Mouse (Mus musculus) heart, postnatal 25 days (tissue): ENCODE measurements around the gene Crat. TPM values are rescaled to one million over a fixed set of nuclear protein-coding genes. Genes with fewer than 3 reads are reported as not detected.
"Not testable (repeated sequence)": the region's sequence is repeated elsewhere in the genome, so short reads cannot be mapped to it uniquely, and the experiment has no call there.

Source experiments
- DNase-seq: peaks from one replicate; pipeline ENCODE4 v3.0.0; 2022; ENCODE audit warnings: low spot score
- intact Hi-C: fragments of 180-260 bp; cut with DNase I; formaldehyde crosslinking; loops from one replicate; pipeline ENCODE4 v1.15.1; 2025
- total RNA-seq, 2 experiments: library from RNA; stranded (reverse); gene quantifications; 2 replicates each; pipeline ENCODE4 v1.2.3; 2021

Gene Crat
- total RNA-seq, 2 experiments from 2014 or later, result 433 to 486 TPM

DNA sequence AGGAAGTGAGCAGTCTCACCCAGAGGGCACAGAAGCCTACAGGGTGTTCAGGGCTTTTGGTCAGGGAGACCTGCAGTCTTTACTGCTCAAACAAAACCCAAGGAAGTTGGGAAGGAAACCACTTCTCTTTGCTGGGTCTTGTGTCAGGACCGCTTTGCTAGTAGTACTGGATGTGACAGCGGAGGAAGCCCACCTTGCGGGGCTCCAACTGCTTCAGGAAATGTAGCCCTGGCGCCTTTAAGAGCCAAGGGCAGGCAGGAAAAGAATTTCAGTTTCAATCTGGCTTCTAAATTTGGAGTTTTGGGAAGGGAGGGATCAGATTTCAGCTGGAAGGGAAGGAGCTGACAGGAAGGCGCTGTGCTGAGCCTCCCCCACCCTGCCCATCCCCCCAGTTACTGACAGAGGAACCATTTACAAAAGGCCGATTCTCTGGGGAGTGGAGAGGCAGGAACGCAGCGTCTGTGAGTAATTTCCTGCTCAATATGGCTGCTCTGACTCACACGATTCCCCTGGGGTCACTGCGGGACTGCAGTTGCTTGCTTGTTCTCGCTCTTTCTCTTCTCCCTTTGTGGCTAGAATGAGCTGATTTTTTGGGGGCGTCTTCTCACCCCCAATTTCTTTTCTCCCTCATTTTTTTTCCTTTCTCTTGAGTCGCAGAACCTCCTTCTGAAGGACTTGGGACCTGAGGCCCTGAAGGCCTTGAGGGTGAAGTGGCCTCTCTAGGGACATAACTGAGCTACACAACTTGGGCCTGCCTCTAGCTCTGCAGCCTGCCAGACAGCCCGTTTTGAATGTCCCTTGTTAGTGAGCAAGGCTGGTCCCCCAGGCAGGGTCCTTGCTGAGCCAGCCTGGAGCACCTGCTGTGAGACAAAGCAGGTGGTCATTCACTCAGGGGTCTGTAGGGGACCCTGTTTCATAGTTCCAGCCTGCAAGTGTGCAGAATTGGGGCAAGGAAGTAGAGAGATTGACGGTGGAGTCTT is 26.2 kb upstream of the Crat start:
- peak; percentile 85 for DNase-seq
- intact Hi-C loops, result loop anchor here (1.0 kb wide), 1 partner anchor 28 kb away; no protein-coding TSS in a partner anchor

DNA sequence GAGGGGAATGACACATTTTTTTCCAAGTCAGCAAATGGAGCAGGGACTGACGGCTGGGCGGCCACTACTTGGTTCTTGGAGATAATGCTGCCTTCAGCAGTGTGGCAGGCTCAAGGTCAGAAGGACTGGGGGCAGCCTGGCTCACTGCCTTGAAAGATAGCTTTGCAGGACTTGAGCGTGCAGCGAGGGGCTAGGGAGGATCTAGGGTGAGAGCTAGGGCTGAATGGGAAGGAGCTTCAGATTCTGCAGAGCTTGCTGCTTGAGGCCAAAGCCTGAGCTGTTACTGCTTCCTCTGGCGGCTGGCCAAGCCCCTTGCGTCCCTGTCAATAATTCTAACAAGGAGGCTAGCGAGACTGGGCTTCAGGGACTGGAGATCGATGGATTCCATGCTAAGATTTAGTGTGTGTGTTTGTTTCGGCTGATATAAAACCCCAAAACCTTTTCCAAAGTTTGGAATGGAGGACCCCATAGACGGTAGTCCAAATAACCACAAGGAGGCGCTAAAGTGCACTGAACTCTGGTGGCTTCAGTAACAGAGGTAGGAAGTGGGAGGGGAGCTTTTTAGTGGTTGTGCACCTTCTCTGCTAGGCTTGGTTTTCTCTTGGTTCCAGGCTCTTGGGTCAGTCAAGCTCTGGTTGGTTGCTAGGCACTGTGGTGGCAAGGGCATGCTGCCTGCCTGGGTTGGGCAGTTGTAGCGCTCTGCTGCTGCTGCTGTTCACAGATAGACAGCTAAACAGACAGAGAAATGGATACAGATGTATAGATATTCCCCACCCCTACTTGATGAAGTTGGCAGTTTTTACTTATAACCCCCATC is 25.3 kb upstream of the Crat start:
- intact Hi-C loops, result loop anchor here (1.0 kb wide), 1 partner anchor 29 kb away; no protein-coding TSS in a partner anchor
- peak; percentile 58 for DNase-seq

DNA sequence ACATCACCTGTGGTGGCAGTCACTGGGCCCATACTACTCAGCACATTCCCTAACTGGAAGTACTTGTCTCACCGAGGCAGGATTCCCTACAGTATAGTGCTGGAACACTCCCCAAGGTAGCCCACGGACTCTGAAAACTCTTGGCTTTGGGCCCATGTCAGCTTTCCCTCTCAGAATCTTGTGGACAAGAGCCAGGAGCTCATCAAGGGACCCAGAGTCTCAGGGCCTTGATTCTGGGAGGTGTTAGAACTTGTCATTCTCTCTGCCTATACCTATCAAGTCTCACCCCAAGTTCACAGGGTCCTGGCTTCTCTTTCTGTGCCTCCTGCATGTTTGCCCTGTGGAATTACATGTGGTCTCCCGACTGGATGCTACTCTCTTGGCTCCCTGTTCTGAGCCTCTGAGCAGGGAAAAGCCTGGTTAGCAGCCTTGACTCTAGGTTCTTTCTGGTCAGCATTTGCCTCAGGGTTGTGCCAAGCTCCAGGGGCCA is 24.6 kb upstream of the Crat start:
- intact Hi-C loops, result no loop called here
- no peak for DNase-seq

DNA sequence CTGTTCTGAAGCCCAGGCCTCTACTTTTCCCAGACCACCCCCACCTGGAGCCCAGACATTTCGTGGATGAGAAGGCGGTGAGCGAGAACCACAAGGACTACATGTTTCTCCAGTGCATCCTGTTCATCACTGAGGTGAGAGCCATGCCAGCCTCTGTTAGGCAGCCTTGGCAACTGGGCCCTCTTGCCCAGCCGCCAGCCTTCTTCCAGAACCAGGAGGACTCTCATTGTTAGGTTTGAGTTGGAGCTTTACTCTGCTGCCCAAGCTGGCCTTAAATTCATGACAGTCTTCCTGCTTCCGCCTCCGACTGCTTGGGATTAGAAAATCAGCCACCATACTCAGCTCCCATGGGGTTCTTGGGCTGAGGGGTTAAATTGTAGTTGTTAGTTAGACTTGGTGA is 24.0 kb upstream of the Crat start:
- intact Hi-C loops, result loop anchor here (5.0 kb wide), 1 partner anchor 338 kb away; no protein-coding TSS in a partner anchor

DNA sequence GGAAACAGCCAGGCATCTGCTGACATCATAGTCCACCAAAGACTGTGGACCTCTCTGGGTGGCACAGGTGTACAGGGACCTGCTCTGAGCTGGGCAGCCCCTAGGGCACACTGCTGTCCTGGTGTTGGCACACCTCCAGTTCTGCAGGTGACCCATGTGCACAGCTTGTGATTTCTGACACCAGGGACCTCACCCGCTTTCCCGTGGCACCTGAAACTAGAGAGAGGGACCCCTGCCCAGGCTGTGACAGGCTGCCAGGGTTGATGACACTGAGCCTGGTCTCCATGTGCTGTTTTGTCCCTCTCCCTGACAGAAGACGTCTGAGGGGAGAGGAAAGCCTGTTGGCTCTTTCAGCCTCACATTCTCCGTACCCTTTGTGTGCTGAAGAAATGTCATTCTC is 22.2 kb upstream of the Crat start:
- no peak for DNase-seq
- intact Hi-C loops, result loop anchor here (2.0 to 5.0 kb wide), 2 partner anchors 175 to 340 kb away; no protein-coding TSS in a partner anchor

More for the DNA sequence above, 24.0 kb upstream of the Crat start:
- no peak for DNase-seq

DNA sequence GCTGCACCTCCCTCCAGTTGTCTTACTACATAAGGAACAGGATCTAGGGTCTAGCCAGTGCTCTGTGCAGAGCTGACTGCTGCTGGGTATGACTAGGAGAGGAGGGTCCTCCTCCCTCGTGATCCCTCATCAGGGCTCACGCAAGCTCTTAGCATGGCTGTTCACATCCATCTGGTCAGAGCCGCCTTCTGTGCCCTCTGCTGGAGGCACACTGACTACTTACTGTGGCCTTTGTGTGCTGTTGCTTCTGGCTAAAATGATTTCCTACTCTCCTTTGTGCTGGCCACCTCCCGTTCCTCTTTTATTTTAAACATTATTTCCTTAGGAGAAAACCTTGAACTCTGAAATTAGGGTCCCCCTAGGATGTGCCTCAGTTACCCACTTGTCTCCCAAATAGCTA is 21.2 kb upstream of the Crat start:
- DNase-seq, result no peak
- intact Hi-C loops, result loop anchor here (2.0 to 5.0 kb wide), 2 partner anchors 176 to 340 kb away; no protein-coding TSS in a partner anchor

DNA sequence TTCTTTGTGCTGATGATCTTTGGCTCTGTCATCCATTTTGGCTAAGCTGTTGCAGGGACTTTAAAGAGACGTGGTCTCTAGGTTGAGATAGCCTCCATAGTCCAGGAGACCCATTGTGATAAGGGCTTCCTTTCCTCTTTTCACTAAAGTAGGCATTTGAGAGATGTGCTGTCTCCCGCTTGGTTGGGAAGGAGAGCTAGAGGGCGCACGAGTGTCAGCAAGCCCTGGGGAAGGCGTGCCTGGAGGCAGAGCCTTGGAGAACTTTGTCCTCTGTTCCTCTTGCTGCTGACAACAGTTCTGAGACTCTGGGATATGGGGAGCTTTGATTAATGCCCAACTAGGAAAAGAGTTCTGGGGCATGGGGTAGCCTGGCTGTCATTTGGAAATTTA is 20.5 kb upstream of the Crat start:
- intact Hi-C loops, result loop anchor here (2.0 to 5.0 kb wide), 2 partner anchors 177 to 341 kb away; no protein-coding TSS in a partner anchor
- no peak for DNase-seq

DNA sequence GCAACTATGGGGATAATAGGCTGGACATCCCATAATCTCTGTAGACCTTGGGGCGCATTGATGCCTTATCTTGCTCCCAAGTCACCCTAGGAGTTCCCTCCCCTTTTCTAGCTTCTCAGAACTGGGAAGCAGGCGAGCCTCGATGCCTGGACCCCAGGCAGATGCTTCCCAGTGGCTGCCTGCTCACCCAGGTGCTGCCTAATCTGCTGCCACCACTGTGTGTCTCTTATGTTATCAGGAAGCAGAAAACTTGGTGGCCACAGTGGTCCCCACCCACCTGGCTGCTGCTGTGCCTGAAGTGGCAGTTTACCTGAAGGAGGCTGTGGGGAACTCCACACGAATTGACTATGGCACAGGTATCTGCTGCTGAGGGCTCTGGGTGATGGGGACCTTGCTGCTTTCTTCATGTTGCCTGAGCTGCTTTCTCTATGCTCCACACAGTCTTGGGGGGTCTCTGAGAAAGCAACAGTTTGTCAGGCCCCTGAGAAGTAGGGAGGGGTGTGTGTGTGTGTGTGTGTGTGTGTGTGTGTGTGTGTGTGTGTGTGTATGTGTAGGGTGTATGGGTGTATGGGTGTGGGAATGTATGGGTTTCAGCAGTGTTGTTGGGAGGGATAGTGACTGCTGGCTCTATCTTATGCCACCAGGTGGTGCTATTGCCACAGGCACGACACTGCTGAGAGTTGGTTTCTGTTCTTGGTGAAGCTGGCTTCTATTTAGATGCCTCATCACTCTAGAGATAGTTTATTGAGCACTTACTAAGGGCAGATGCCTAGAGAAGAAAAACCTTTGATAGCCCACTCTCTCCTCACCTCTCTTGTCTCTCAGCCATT is 19.9 kb upstream of the Crat start:
- DNase-seq, result peak; percentile 40
- intact Hi-C loops, result loop anchor here (2.0 to 5.0 kb wide), 4 partner anchors 177 to 499 kb away; no protein-coding TSS in a partner anchor

DNA sequence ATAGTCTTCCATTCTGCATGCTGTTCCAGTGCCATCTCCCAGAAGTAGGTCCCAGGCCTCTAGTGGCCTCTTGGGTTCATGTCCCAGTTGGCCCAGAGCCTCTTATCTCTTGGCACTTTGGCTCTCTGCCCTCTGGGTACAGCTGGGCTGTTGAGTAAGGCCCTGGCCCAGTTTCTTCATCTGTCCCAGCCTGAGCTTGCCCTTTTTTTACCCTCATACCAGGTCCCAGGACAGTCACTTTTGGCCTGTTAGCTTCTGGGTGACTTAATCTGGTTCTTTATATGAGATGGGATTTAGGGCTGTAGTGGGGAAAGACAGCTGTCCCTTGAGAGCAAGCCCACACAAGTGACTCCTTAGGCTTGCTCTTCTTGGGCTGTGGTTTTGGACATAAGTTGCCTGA is 13.5 kb upstream of the Crat start:
- intact Hi-C loops, result no loop called here
- no peak for DNase-seq

DNA sequence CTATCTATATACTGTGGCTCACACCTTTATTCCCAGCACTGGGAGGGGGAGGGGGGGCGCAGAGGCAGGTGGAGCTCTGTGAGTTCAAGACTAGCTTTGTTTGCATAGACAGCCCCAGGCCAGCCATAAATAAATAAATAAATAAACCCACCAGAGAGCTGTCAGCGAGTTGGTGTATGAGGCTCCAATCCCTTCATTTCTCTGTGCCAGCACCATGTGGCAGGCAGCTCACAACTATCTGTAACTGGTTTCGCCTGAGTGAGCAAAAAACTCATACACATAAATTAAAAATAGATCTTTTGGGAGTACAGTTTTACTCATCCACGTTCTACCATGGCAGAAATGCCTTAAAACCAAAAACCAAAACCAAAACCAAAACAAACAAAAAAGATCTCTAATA is 5.8 kb upstream of the Crat start:
- intact Hi-C loops, result no loop called here
- DNase-seq, result no peak

DNA sequence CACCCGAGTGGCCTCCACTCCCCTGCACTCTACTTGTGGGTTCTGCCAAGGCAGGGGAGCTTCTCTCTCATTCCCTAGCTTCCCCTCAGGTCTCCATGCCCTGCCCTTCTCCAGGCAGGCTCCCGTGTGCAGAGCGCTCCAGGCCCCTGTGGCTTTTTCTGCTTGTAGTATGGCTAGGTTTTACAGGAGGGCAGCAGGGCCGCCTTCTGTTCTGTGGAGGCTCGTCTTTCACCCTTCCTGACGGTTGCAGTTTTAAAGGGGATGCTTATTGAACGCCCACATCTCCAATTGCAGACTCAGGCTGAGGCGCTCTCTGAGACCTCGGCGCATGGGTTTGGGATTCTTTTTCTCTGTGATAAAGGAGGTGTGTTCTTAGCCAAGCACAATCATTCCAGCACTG is 3.5 kb upstream of the Crat start:
- intact Hi-C loops, result no loop called here
- DNase-seq, result no peak

DNA sequence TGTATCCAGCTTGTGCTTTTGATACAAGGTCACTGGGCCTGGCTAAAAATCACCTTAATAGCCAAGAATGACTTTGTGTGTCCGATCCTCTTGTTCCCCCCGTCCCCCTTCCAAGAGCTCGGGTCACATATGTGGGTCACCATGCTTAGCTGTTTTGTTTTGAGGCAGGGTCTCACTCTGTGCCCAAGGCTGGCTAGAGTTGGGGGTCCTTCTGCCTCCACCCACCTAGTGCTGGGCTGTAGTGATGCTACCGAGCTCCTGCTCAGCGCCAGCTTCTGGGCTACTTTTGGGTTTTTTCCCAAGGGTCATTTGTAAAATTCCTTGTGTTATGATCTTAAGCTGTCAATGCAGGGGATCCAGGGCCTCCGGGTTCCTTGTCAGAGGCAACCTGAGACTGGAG is 2.6 kb upstream of the Crat start:
- intact Hi-C loops, result no loop called here
- DNase-seq, result no peak

DNA sequence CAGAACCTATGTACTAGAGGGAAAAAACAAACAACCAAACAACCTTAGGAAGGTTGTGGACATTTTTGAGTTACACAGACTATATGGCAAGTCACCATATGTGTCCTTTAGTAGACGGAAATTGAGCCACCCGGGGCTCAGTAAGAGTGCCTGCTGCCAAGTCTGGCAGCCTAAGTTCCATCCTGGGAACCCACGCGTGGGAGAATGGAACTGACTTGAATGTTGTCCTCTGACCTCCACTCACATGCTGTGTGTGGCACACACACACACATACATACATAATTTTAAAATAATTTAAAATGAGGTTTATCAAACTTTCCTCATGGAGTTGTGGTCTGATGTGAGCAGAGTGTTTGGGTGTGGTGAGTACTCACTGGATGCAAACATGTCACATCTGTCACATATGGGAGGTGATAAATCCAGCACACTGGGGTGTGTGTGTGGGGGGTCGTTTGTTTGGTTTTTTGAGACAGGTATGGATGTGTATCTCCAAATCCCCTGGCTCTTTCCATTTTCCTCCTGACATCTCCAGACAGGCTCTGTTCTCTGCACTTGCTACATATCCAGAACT is 2.1 kb upstream of the Crat start:
- DNase-seq, result no peak
- intact Hi-C loops, result no loop called here

DNA sequence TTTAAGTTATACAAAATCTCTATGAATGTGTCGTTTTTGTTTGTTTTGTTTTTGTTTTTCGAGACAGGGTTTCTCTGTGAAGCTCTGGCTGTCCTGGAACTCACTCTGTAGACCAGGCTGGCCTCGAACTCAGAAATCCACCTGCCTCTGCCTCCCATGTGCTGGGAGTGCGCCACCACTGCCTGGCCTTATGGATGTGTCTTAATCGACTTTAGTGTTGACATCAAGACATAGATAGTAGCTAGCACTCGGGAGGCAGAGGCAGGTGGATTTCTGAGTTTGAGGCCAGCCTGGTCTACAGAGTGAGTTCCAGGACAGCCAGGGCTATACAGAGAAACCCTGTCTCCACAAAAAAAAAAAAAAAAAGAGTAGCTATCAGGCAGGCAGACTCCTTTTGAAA is 1.5 kb upstream of the Crat start:
- DNase-seq, intact Hi-C loops: not testable (repeated sequence)

DNA sequence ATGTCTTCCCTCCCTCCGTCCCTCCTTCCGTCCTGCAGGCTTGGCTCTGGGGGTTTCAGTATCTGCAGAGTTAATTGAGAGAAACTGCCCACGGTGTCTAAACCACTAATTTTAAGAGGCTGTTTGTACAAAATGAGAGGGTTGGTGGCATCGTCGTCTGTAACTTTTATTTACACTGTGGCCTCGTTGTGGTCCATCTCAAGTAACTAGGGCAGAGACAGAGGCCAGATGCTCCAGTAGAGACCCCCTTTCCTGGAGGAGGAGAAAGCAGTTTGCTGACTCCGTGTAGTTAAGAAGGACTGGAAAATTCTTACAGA is 994 bp upstream of the Crat start:
- intact Hi-C loops, result no loop called here
- no peak for DNase-seq

DNA sequence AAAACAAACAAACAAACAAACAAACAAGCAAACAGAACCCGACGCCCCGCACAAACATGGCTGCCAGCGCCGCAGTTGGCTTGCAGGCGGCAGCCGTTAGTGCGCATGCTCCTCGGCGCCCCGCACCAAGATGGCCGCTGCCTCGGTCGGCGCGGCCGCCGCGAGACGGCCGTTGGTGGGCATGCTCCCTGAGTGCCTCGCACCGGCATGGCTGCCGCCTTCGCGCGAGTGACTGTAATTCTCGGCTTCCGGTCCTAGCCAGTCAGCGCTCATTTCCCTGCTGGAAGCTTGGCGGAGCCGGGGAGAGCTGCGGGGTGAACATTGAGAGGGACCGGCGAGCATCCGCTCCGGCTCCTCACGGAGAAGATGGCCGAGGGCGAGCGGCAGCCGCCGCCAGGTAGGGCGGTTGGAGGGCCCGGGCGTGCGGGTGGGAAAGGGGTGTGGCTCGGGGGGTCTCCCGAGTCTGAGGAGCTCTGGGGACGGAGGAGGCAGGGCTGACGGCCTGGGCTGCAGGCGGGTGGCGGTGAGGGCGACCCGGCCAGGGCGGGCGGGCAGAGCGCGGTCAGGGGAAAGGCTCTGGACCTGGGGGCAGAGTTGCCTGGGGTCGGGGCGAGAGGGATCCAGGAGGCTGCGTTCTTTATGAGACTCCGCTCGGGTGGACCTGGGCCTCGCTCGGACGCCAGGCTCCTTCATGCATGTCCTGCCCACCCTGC is 479 bp upstream of the Crat start, which contains the start of gene Ptpa:
TSS of gene Ptpa (plus strand) at position 104 of the 713 bp plus-strand sequence.
- peak; percentile 85 for DNase-seq
- intact Hi-C loops, result loop anchor here (2.0 kb wide), 1 partner anchor 19 kb away; no protein-coding TSS in a partner anchor

DNA sequence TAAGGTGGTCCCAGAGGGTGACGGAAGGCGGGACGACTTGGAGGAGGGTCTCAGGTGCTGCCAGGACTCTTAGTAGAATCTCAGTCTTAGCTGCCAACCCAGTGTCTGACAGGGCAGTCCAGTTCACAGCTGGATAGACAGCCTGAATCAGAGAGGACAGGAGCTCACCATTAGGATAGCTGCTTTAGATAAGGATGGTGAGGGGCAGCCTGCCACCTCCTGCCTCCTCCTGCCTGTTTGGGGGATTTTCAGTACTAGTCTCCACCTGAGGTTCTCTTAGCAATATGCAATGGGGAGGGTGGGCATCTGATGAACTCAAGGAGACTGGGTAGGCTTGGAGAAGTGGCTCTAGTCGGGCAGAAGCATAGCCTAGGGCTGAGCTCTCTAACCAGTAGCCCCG is 932 bp downstream of the Crat start:
- no peak for DNase-seq

DNA sequence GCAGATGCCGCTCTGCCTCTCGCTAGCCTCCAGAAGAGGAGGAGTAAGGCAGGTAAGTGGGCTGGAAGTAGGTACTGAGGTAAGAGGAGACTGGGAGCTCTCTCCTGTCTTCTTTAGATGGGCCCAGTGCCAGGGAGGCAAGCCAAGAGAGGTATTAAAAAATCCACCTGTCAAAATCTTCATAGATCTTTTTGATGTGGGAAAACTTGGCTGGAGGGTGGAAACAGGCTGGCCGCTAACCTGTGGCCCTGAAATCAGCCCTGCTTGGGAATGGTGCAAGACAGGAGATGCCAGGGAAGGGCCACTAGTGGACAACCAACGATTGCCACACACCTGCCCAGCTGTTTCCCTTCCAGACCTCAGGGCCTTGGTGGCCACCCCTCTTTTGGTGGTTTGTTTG is 1.5 kb downstream of the Crat start:
- DNase-seq, result no peak
- intact Hi-C loops, result loop anchor here (2.0 kb wide), 1 partner anchor 17 kb away; no protein-coding TSS in a partner anchor

More for the DNA sequence above, 932 bp downstream of the Crat start:
- intact Hi-C loops, result loop anchor here (2.0 kb wide), 1 partner anchor 18 kb away; no protein-coding TSS in a partner anchor
